Mouse (Mus musculus): Measurements from ENCODE around the gene Pgf.

GRCm38 (mm10) chr12:85153011-85153410 lies 24.6 kb downstream of the Pgf start:
- TF ChIP-seq CTCF (IDR thresholded peaks at IDR 0.05; ENCODE audit: low read depth) (no peak), EP300 (IDR thresholded peaks at IDR 0.05; ENCODE audit: low read depth) (no peak)

Measured in liver, embryonic 14.5 days (tissue).